Mouse (Mus musculus) liver, adult 2 months (tissue): ENCODE data around the gene Uck2. TPM values are rescaled to one million over a fixed set of nuclear protein-coding genes. Genes with fewer than 3 reads are reported as not detected.

Experiments used
- DNase-seq: peaks from one replicate; pipeline ENCODE4 v3.0.0-alpha.2; 2011; ENCODE audit warnings: low read depth, low spot score; ENCODE audit errors: extremely low read depth
- H3K27ac ChIP-seq: fragments of 200-500 bp; replicated peaks from 2 replicates; pipeline ENCODE4 v1.5.1; 2012; ENCODE audit warnings: low read depth, mild to moderate bottlenecking, control low read depth, inconsistent platforms, low read length; ENCODE audit not compliant: insufficient read depth
- H3K27me3 ChIP-seq: fragments of 200-500 bp; 2 replicates; pipeline ENCODE4 v1.6.1; 2012; ENCODE audit warnings: mild to moderate bottlenecking, moderate library complexity, low read length, inconsistent platforms; ENCODE audit not compliant: control insufficient read depth, insufficient read depth
- H3K36me3 ChIP-seq: fragments of 200-500 bp; 2 replicates; pipeline ENCODE4 v1.6.1; 2012; ENCODE audit warnings: low read length, inconsistent platforms; ENCODE audit not compliant: control insufficient read depth, insufficient read depth
- H3K4me1 ChIP-seq: fragments of 200-500 bp; 2 replicates; pipeline ENCODE4 v1.6.1; 2011; ENCODE audit warnings: low read length; ENCODE audit not compliant: control insufficient read depth, insufficient read depth
- H3K4me3 ChIP-seq: fragments of 200-500 bp; 2 replicates; pipeline ENCODE4 v1.5.1; 2011; ENCODE audit warnings: low read depth, mild to moderate bottlenecking, control low read depth, low read length, moderate library complexity; ENCODE audit not compliant: insufficient read depth
- H3K79me2 ChIP-seq: fragments of 200-500 bp; 2 replicates; pipeline ENCODE4 v1.6.1; 2012; ENCODE audit warnings: inconsistent platforms, mild to moderate bottlenecking, low read length, moderate library complexity; ENCODE audit not compliant: control insufficient read depth, insufficient read depth
- H3K9ac ChIP-seq: fragments of 200-500 bp; 2 replicates; pipeline ENCODE4 v1.6.1; 2012; ENCODE audit warnings: low read depth, mild to moderate bottlenecking, control low read depth, inconsistent platforms, low read length
- CTCF ChIP-seq: fragments of 200-500 bp; IDR thresholded peaks from 2 replicates; pipeline ENCODE4 v1.5.1; 2011; ENCODE audit warnings: low read depth, low read length, control low read depth
- POLR2A ChIP-seq: fragments of 200-500 bp; IDR thresholded peaks from 2 replicates; pipeline ENCODE4 v1.6.1; 2011; ENCODE audit warnings: low read length, control low read depth; ENCODE audit not compliant: insufficient read depth; ENCODE audit errors: extremely low read depth
- WGBS: fragments of 180-500 bp; shearing (Covaris S2); methylation state at CpG from one replicate; pipeline ENCODE4 v1.1.7; 2018; 5-methylcytosine and 5-hydroxymethylcytosine counted together
- polyA plus RNA-seq: library from polyadenylated mRNA; depleted of rRNA; stranded (reverse); fragments of >200 nt; gene quantifications from 2 replicates; pipeline ENCODE4 v1.2.3, GENCODE M21; 2012; rRNA removed
- total RNA-seq: library from RNA; depleted of rRNA; stranded (reverse); fragments of >200 nt; gene quantifications from 2 replicates; pipeline ENCODE4 v1.2.3, GENCODE M21; 2014; rRNA removed

Gene Uck2
- total and polyA plus RNA-seq, 2 experiments: 7.0 to 7.3 TPM

DNA sequence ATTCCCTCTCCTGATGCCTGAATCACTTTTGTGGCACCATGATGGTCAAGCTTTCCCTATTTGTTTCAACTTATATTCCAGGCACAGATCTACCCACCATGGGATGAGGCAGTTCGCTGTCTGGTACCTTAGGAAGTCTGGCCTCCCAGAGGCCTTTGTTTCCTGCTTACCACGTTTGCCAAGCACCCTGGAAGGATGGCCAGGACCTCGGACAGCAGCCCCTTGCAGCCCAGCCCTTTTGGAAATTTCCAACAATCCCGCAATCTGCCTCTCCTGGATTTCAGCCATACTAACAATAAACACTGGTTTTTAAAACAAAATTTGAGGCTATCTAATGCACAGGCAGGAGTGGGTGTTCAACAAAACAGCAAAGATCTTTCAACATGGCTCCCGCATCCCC lies 97.3 kb downstream of the Uck2 start:
- Histone ChIP-seq H3K27ac (no peak overlapping the region), H3K4me1 (no peaks in the 10 kb centered on the region), H3K27me3 (no peaks in the 10 kb centered on the region), H3K79me2 (no peaks in the 10 kb centered on the region), H3K4me3 (no peak overlapping the region), H3K36me3 (no peaks in the 10 kb centered on the region), H3K9ac (no peak overlapping the region)
- no peak for DNase-seq
- TF ChIP-seq CTCF (no peak), POLR2A (no peak)
- WGBS: 34% methylated on average over 5 of the region's 5 CpGs

- Histone ChIP-seq H3K9ac (no peak overlapping the region), H3K36me3 (no peaks in the 10 kb centered on the region), H3K79me2 (no peaks in the 10 kb centered on the region), H3K27me3 (no peaks in the 10 kb centered on the region), H3K27ac (no peak overlapping the region), H3K4me1 (no peaks in the 10 kb centered on the region), H3K4me3 (no peak overlapping the region)
- 46% methylated on average over 9 of the region's 9 CpGs for WGBS
- no peak for DNase-seq
- TF ChIP-seq POLR2A (no peak), CTCF (no peak)
Measured at GRCm38 (mm10) chr1:167181919-167182616, 103.1 kb downstream of the Uck2 start.

Other genes starting within 250 kb of the Uck2 start
- 142 and 162 TPM in 2 replicates for gene Tmco1, start 23.1 kb upstream of the Uck2 start, total RNA-seq
- 70.2 and 71.5 TPM in 2 replicates for gene Tmco1, start 23.1 kb upstream of the Uck2 start, polyA plus RNA-seq
- 119 TPM in 2 replicates for gene Aldh9a1, start 64.7 kb upstream of the Uck2 start, total RNA-seq
- gene Aldh9a1, start 64.7 kb upstream of the Uck2 start, polyA plus RNA-seq: 127 and 162 TPM in 2 replicates
- 62.5 and 82.7 TPM in 2 replicates for gene Mgst3, start 108.5 kb upstream of the Uck2 start, total RNA-seq
- 97.8 and 112 TPM in 2 replicates for gene Mgst3, start 108.5 kb upstream of the Uck2 start, polyA plus RNA-seq
- gene Lrrc52, start 181.5 kb upstream of the Uck2 start, total RNA-seq: not detected in 2 replicates
- gene Lrrc52, start 181.5 kb upstream of the Uck2 start, polyA plus RNA-seq: not detected in 2 replicates